Mouse (Mus musculus) heart, postnatal 0 days (tissue): ENCODE measurements at regions not wholly inside any gene's neighbourhood (a gene's known extent, or its start where the extent isn't known, plus 50 kb on each side); places are given as distances from the start of the nearest gene placed in this dataset.

Experiments used
- ATAC-seq: fragments of 200-750 bp; cut with Nextera tagmentation; 2 replicates; pipeline ENCODE4 v1.8.0; 2017; ENCODE audit warnings: low read depth, moderate number of reproducible peaks, moderate library complexity; ENCODE audit not compliant: insufficient read depth
- DNase-seq: peaks from one replicate; pipeline ENCODE4 v3.0.0-alpha.2; 2016; ENCODE audit warnings: low spot score
- H3K27ac ChIP-seq: fragments of 300-500 bp; sonication (generic); 2 replicates; pipeline ENCODE4 v1.5.1; 2014; ENCODE audit warnings: low read depth, mild to moderate bottlenecking
- H3K27me3 ChIP-seq: fragments of 300-500 bp; sonication (generic); 2 replicates; pipeline ENCODE4 v1.6.1; 2014; ENCODE audit warnings: low read length, mixed read lengths; ENCODE audit not compliant: control insufficient read depth, insufficient read depth
- H3K36me3 ChIP-seq: fragments of 300-500 bp; sonication (generic); replicated peaks from 2 replicates; pipeline ENCODE4 v1.6.1; 2014; ENCODE audit warnings: low read length, mixed read lengths; ENCODE audit not compliant: control insufficient read depth, insufficient read depth
- H3K4me1 ChIP-seq: fragments of 300-500 bp; sonication (generic); 2 replicates; pipeline ENCODE4 v1.6.1; 2014; ENCODE audit warnings: antibody characterized with exemption; ENCODE audit not compliant: control insufficient read depth, insufficient read depth
- H3K4me2 ChIP-seq: fragments of 300-500 bp; sonication (generic); 2 replicates; pipeline ENCODE4 v1.6.1; 2014; ENCODE audit warnings: low read depth, mild to moderate bottlenecking, low read length, moderate library complexity
- H3K4me3 ChIP-seq: fragments of 300-500 bp; sonication (generic); 2 replicates; pipeline ENCODE4 v1.5.1; 2014; ENCODE audit warnings: low read depth, low read length
- H3K9ac ChIP-seq: fragments of 300-500 bp; sonication (generic); replicated peaks from 2 replicates; pipeline ENCODE4 v1.6.1; 2014; ENCODE audit warnings: low read depth, low read length, mixed read lengths
- H3K9me3 ChIP-seq: fragments of 300-500 bp; sonication (generic); replicated peaks from 2 replicates; pipeline ENCODE4 v1.6.1; 2016; ENCODE audit warnings: low read length; ENCODE audit not compliant: control insufficient read depth
- CTCF ChIP-seq: IDR thresholded peaks from 2 replicates; pipeline ENCODE4 v1.5.1; 2016; ENCODE audit warnings: antibody characterized with exemption, control low read depth, low read depth
- EP300 ChIP-seq: IDR thresholded peaks from 2 replicates; pipeline ENCODE4 v1.6.1; 2016; ENCODE audit warnings: antibody characterized with exemption, low read depth
- WGBS: fragments of 180-500 bp; shearing (Covaris S2); extraction: QIAGEN DNeasy Blood & Tissue Kit; methylation state at CpG from one replicate; pipeline ENCODE4 v1.1.7; 2014; 5-methylcytosine and 5-hydroxymethylcytosine counted together

- Histone ChIP-seq H3K4me2 (no peak overlapping the region), H3K4me1 (no peaks in the 10 kb centered on the region), H3K27ac (no peak overlapping the region), H3K36me3 (no peaks in the 10 kb centered on the region), H3K9ac (no peak overlapping the region), H3K27me3 (no peaks in the 10 kb centered on the region), H3K9me3 (no peaks in the 10 kb centered on the region), H3K4me3 (no peak overlapping the region)
- no peak for TF ChIP-seq CTCF
- TF ChIP-seq EP300 = no peak
- no peak for DNase-seq
- 63% methylated on average over 1 of the region's 1 CpGs for WGBS
- no peak for ATAC-seq
Observed at GRCm38 (mm10) chr3:33616871-33617270, 182.8 kb upstream of the Ttc14 start.

GRCm38 (mm10) chr3:33632928-33633514, 166.6 kb upstream of the Ttc14 start:
- Histone ChIP-seq H3K36me3 (no peaks in the 10 kb centered on the region), H3K4me1 (no peaks in the 10 kb centered on the region), H3K4me2 (no peak overlapping the region), H3K27ac (peak overlapping the region; percentile 73), H3K9ac (no peak overlapping the region), H3K27me3 (no peaks in the 10 kb centered on the region), H3K4me3 (no peak overlapping the region), H3K9me3 (no peaks in the 10 kb centered on the region)
- ATAC-seq = peak; percentile 85
- TF ChIP-seq CTCF = peak; percentile 37
- TF ChIP-seq EP300 = 0 out of 2 replicates have a peak, but pooled peaks have one; percentile 37
- WGBS = 28% methylated on average over 2 of the region's 2 CpGs
- DNase-seq = peak; percentile 71

GRCm38 (mm10) chr3:33658597-33658996, 141.0 kb upstream of the Ttc14 start:
- Histone ChIP-seq H3K36me3 (no peaks in the 10 kb centered on the region), H3K27ac (no peak overlapping the region), H3K9ac (no peak overlapping the region), H3K4me3 (no peak overlapping the region), H3K4me2 (no peak overlapping the region), H3K27me3 (no peaks in the 10 kb centered on the region), H3K4me1 (no peaks in the 10 kb centered on the region), H3K9me3 (no peaks in the 10 kb centered on the region)
- 65% methylated on average over 5 of the region's 5 CpGs for WGBS
- ATAC-seq = no peak
- TF ChIP-seq CTCF (no peak), EP300 (no peak)
- DNase-seq = no peak
